In genomic region chr3:41741601-41742277, GRCm38 (mm10) we compare ENCODE assay signal across 8 mouse cellular contexts. TPM values are rescaled to one million over a fixed set of nuclear protein-coding genes. Genes with fewer than 3 reads are reported as not detected.
DNase-seq lines count a peak whose midpoint lies in the region; ATAC-seq lines count a peak whose summit lies in the region.

No protein-coding gene starts in this region.

- H3K4me1 ChIP-seq in forebrain, embryonic 10.5 days = peaks cover 22% of the 10 kb centered on the region
- H3K4me1 ChIP-seq in limb, embryonic 12.5 days (replicated peaks) = peaks cover 16% of the 10 kb centered on the region
- peaks cover 8% of the 10 kb centered on the region; the same call in 1 of the 2 replicates for H3K4me1 ChIP-seq in neural tube, embryonic 11.5 days (ENCODE audit: control insufficient read depth, insufficient read depth, low read length)

- peaks cover 9% of the 10 kb centered on the region for H3K36me3 ChIP-seq in forebrain, embryonic 10.5 days (replicated peaks)
- H3K36me3 ChIP-seq in limb, embryonic 12.5 days = no peaks in the 10 kb centered on the region
- no peaks in the 10 kb centered on the region for H3K36me3 ChIP-seq in neural tube, embryonic 11.5 days (ENCODE audit: control insufficient read depth, insufficient read depth, low read length)

- peak; percentile 15 to 19 for DNase-seq in spleen, postnatal 10 days (ENCODE audit: low spot score in 2 of 2)
- DNase-seq in spleen, postnatal 14 days (ENCODE audit: low spot score in 2 of 2) = no peak
- DNase-seq in forebrain, embryonic 10.5 days (ENCODE audit: extremely low spot score, low spot score) = peak; percentile 24
- DNase-seq in neural tube, embryonic 11.5 days (ENCODE audit: low spot score) = no peak
- DNase-seq in gastrocnemius, postnatal 10 days = no peak

- H3K27ac ChIP-seq in forebrain, embryonic 10.5 days = peak overlapping the region; percentile 97
- peak overlapping the region; percentile 97 for H3K27ac ChIP-seq in limb, embryonic 12.5 days
- peak overlapping the region; percentile 95 for H3K27ac ChIP-seq in neural tube, embryonic 11.5 days (ENCODE audit: low read depth, low read length)

- H3K9me3 ChIP-seq in forebrain, embryonic 10.5 days = no peaks in the 10 kb centered on the region
- H3K9me3 ChIP-seq in limb, embryonic 12.5 days = no peaks in the 10 kb centered on the region
- no peaks in the 10 kb centered on the region for H3K9me3 ChIP-seq in neural tube, embryonic 11.5 days (ENCODE audit: control insufficient read depth, low read length)

- H3K27me3 ChIP-seq in forebrain, embryonic 10.5 days (ENCODE audit: poor library complexity, severe bottlenecking) = no peaks in the 10 kb centered on the region
- H3K27me3 ChIP-seq in limb, embryonic 12.5 days = no peaks in the 10 kb centered on the region
- no peaks in the 10 kb centered on the region for H3K27me3 ChIP-seq in neural tube, embryonic 11.5 days (ENCODE audit: control insufficient read depth, insufficient read depth, low read length)

- WGBS in forebrain, embryonic 10.5 days = under 1% methylated on average over 39 of the region's 39 CpGs
- under 1% methylated on average over 39 of the region's 39 CpGs for WGBS in limb, embryonic 12.5 days
- WGBS in neural tube, embryonic 11.5 days = under 1% methylated on average over 39 of the region's 39 CpGs

- ATAC-seq in activated CD4-positive, CD25-positive, alpha-beta regulatory T cell, adult 4 months = peak; percentile 9
- ATAC-seq in inflammation-experienced regulatory T-cells, adult 6 months = peak; percentile 2
- no peak; the same call in 1 of the 2 replicates for ATAC-seq in limb, embryonic 12.5 days (ENCODE audit: insufficient number of reproducible peaks, insufficient read depth, low FRiP score, low TSS enrichment, low read depth)
- peak; percentile 79 for ATAC-seq in neural tube, embryonic 11.5 days (ENCODE audit: insufficient read depth, low FRiP score, low TSS enrichment)

- peak overlapping the region; percentile 72 for H3K4me3 ChIP-seq in forebrain, embryonic 10.5 days
- peak overlapping the region; percentile 80 for H3K4me3 ChIP-seq in limb, embryonic 12.5 days (replicated peaks)
- peak overlapping the region; percentile 70 for H3K4me3 ChIP-seq in neural tube, embryonic 11.5 days (ENCODE audit: low read depth, low read length)

- peak overlapping the region; percentile 70 for H3K4me2 ChIP-seq in limb, embryonic 12.5 days
- peak overlapping the region; percentile 71 for H3K4me2 ChIP-seq in neural tube, embryonic 11.5 days (ENCODE audit: low read depth)

- H3K9ac ChIP-seq in limb, embryonic 12.5 days (replicated peaks) = peak overlapping the region; percentile 88
- H3K9ac ChIP-seq in neural tube, embryonic 11.5 days (ENCODE audit: low read length) = peak overlapping the region; percentile 92

RNA-seq across cellular contexts. Expression of gene Sclt1, which starts 0.6 kb away (rescaled TPM):
- 1 to 10 TPM; 2.7 to 3.1 TPM for polyA plus RNA-seq in activated CD4-positive, CD25-positive, alpha-beta regulatory T cell, adult 4 months (2017; shearing (Covaris generic))
- polyA plus RNA-seq in forebrain, embryonic 10.5 days (2016; fragmentation: Nextera tagmentation; extraction: Ambion mirVana) = 21.7 and 23.3 TPM in 2 replicates
- 1 to 10 TPM; 3.0 to 6.8 (median 5.2) TPM for polyA plus RNA-seq in inflammation-experienced regulatory T-cells, adult 6 months (2017; shearing (Covaris generic))
- polyA plus RNA-seq in limb, embryonic 12.5 days (2016; fragmentation: Nextera tagmentation; extraction: Ambion mirVana) = 30.1 and 33.4 TPM in 2 replicates
- 20.8 and 23.6 TPM in 2 replicates for polyA plus RNA-seq in neural tube, embryonic 11.5 days (2014; fragmentation: Nextera tagmentation; extraction: Ambion mirVana)
- total RNA-seq in gastrocnemius, postnatal 10 days (2021) = 1 to 10 TPM; 5.7 to 8.8 TPM

RNA-seq across cellular contexts. Expression of gene D3Ertd751e, which starts 0.7 kb away (rescaled TPM):
- polyA plus RNA-seq in activated CD4-positive, CD25-positive, alpha-beta regulatory T cell, adult 4 months (2017; shearing (Covaris generic)) = 10 to 100 TPM; 13.3 to 23.1 TPM
- 21.0 and 21.6 TPM in 2 replicates for polyA plus RNA-seq in forebrain, embryonic 10.5 days (2016; fragmentation: Nextera tagmentation; extraction: Ambion mirVana)
- 10 to 100 TPM; 24.3 to 32.3 (median 28.0) TPM for polyA plus RNA-seq in inflammation-experienced regulatory T-cells, adult 6 months (2017; shearing (Covaris generic))
- 19.3 and 20.8 TPM in 2 replicates for polyA plus RNA-seq in limb, embryonic 12.5 days (2016; fragmentation: Nextera tagmentation; extraction: Ambion mirVana)
- 17.1 and 19.9 TPM in 2 replicates for polyA plus RNA-seq in neural tube, embryonic 11.5 days (2014; fragmentation: Nextera tagmentation; extraction: Ambion mirVana)
- 1 to 10 TPM; 3.4 to 3.5 TPM for total RNA-seq in gastrocnemius, postnatal 10 days (2021)

Comparison
In these comparisons a context has a peak if more than half of its experiments do, and no peak if none do; other contexts are left out.
1. DNase-seq: peak in spleen, postnatal 10 days (2 of 2) and forebrain, embryonic 10.5 days (single experiment); none in spleen, postnatal 14 days (0 of 2), neural tube, embryonic 11.5 days (single experiment) and gastrocnemius, postnatal 10 days (single experiment).
2. Peak in every context shown above with its lines, with median percentiles within 50 percentile points of each other: H3K27ac ChIP-seq and H3K4me3 ChIP-seq.